25 mouse cellular contexts compared by ENCODE assay signal in genomic region chr2:172545592-172546235, GRCm38 (mm10). TPM values are rescaled to one million over a fixed set of nuclear protein-coding genes. Genes with fewer than 3 reads are reported as not detected.
A peak's percentile ranks its signal among the peaks of the same experiment; 100 is the strongest.
DNase-seq lines count a peak whose midpoint lies in the region; ATAC-seq lines count a peak whose summit lies in the region.
"Had no signal": no experiment of that assay in that cellular context is flagged by ENCODE, and none has a peak within 500 bp of the region (broad histone marks: within the 10 kb centered on the region; RNA-seq: fewer than 3 reads in every experiment).

No protein-coding gene starts in this region.

- H3K4me3 ChIP-seq in heart, embryonic 10.5 days = peak overlapping the region; percentile 29; the same call in 1 of the 2 replicates
- H3K4me3 ChIP-seq in embryonic facial prominence, embryonic 11.5 days (ENCODE audit: low read depth, low read length) = no peak overlapping the region; the same call in 1 of the 2 replicates
- H3K4me3 ChIP-seq: forebrain, embryonic 15.5 days; heart, embryonic 12.5 days; hindbrain, embryonic 15.5 days; neural tube, embryonic 13.5 days had no signal

- no peaks in the 10 kb centered on the region for H3K36me3 ChIP-seq in heart, embryonic 10.5 days
- H3K36me3 ChIP-seq in embryonic facial prominence, embryonic 11.5 days (replicated peaks; ENCODE audit: control insufficient read depth, insufficient read depth, low read depth, low read length) = no peaks in the 10 kb centered on the region
- H3K36me3 ChIP-seq: forebrain, embryonic 15.5 days; heart, embryonic 12.5 days; hindbrain, embryonic 15.5 days; neural tube, embryonic 13.5 days had no signal

- no peaks in the 10 kb centered on the region for H3K9me3 ChIP-seq in heart, embryonic 10.5 days
- H3K9me3 ChIP-seq in embryonic facial prominence, embryonic 11.5 days (replicated peaks; ENCODE audit: control insufficient read depth, low read length) = no peaks in the 10 kb centered on the region
- H3K9me3 ChIP-seq: forebrain, embryonic 15.5 days; heart, embryonic 12.5 days; hindbrain, embryonic 15.5 days had no signal

- H3K27me3 ChIP-seq in heart, embryonic 10.5 days (ENCODE audit: insufficient read depth, poor library complexity, severe bottlenecking) = peaks cover 77% of the 10 kb centered on the region
- H3K27me3 ChIP-seq in embryonic facial prominence, embryonic 11.5 days (ENCODE audit: control insufficient read depth, insufficient read depth, low read length) = peaks cover 59% of the 10 kb centered on the region

- H3K4me1 ChIP-seq in heart, embryonic 10.5 days = peaks cover 42% of the 10 kb centered on the region
- H3K4me1 ChIP-seq in embryonic facial prominence, embryonic 11.5 days (ENCODE audit: control insufficient read depth, insufficient read depth, low read length) = peaks cover 5% of the 10 kb centered on the region

- no peak overlapping the region for H3K27ac ChIP-seq in heart, embryonic 10.5 days
- H3K27ac ChIP-seq in embryonic facial prominence, embryonic 11.5 days (replicated peaks; ENCODE audit: low read depth, low read length) = no peak overlapping the region
- H3K27ac ChIP-seq: forebrain, embryonic 15.5 days; hindbrain, embryonic 15.5 days; kidney, postnatal 0 days; neural tube, embryonic 13.5 days had no signal

- WGBS in heart, embryonic 10.5 days = 3% methylated on average over 35 of the region's 35 CpGs
- 2% methylated on average over 35 of the region's 35 CpGs for WGBS in embryonic facial prominence, embryonic 11.5 days

- ATAC-seq in embryonic facial prominence, embryonic 11.5 days (replicated peaks; ENCODE audit: insufficient number of reproducible peaks, low FRiP score, low TSS enrichment, low read depth) = no peak
- ATAC-seq: activated CD4-positive, CD25-positive, alpha-beta regulatory T cell, adult 4 months; forebrain, embryonic 15.5 days; liver, postnatal 0 days had no signal

- no peak for DNase-seq in heart, embryonic 10.5 days (ENCODE audit: low spot score)
- DNase-seq in heart, adult 18-20 months = no peak
- peak; percentile 22 for DNase-seq in retina, postnatal 1 day
- no peak for DNase-seq in retina, embryonic 14.5 days (ENCODE audit: low spot score)
- peak; percentile 15 for DNase-seq in embryonic facial prominence, embryonic 11.5 days (ENCODE audit: low spot score)
- DNase-seq in testis, postnatal 14 days (ENCODE audit: low spot score) = no peak
- DNase-seq in spleen, postnatal 10 days (ENCODE audit: low spot score in 2 of 2) = no peak
- DNase-seq: adrenal gland, postnatal 10 days; B cell, adult 2 months; cerebellum, adult 9-11 months; gastrocnemius, postnatal 36 days; heart, postnatal 36 days; kidney, adult 18-20 months; liver, postnatal 0 days; lung, postnatal 14 days; right cerebral cortex, postnatal 25 days had no signal

- H3K4me2 ChIP-seq in embryonic facial prominence, embryonic 11.5 days (ENCODE audit: low read depth, low read length) = no peak overlapping the region
- H3K4me2 ChIP-seq: forebrain, embryonic 15.5 days; heart, embryonic 12.5 days; hindbrain, embryonic 15.5 days; neural tube, embryonic 13.5 days had no signal

- no peak overlapping the region for H3K9ac ChIP-seq in embryonic facial prominence, embryonic 11.5 days (replicated peaks; ENCODE audit: low read length)
- H3K9ac ChIP-seq: forebrain, embryonic 15.5 days; heart, embryonic 12.5 days; hindbrain, embryonic 15.5 days; liver, postnatal 0 days; neural tube, embryonic 13.5 days had no signal

RNA-seq across cellular contexts. Expression of gene Tfap2c, which starts 3.7 kb away (rescaled TPM):
- 0.49 and 2.3 TPM in 2 replicates for polyA plus RNA-seq in heart, embryonic 10.5 days (2016; fragmentation: Nextera tagmentation; extraction: Ambion mirVana)
- not detected for total RNA-seq in heart, adult 18-20 months (2021)
- 16.5 and 17.9 TPM in 2 replicates for polyA plus RNA-seq in embryonic facial prominence, embryonic 11.5 days (2014; fragmentation: Nextera tagmentation; extraction: Ambion mirVana)
- total RNA-seq: adrenal gland, postnatal 10 days; gastrocnemius, postnatal 36 days; heart, postnatal 36 days; liver, adult 2 months; megakaryocyte, adult 5-6 weeks; monocyte, adult 5-6 weeks had no signal
- polyA plus RNA-seq: activated CD4-positive, CD25-positive, alpha-beta regulatory T cell, adult 4 months; liver, adult 2 months; liver, postnatal 0 days had no signal

Comparison
In these comparisons a context has a peak if more than half of its experiments do, and no peak if none do; other contexts are left out.
1. DNase-seq: peak in retina, postnatal 1 day (single experiment) and embryonic facial prominence, embryonic 11.5 days (single experiment); none in heart, embryonic 10.5 days (single experiment), heart, adult 18-20 months (0 of 2), retina, embryonic 14.5 days (single experiment), testis, postnatal 14 days (single experiment) and spleen, postnatal 10 days (0 of 2).